Mouse (Mus musculus): ENCODE measurements at regions not wholly inside any gene's neighbourhood (a gene's known extent, or its start where the extent isn't known, plus 50 kb on each side); places are given as distances from the start of the nearest gene placed in this dataset.
"Not testable (repeated sequence)": the region's sequence is repeated elsewhere in the genome, so short reads cannot be mapped to it uniquely, and the experiment has no call there.

- ATAC-seq (replicated peaks; ENCODE audit: low FRiP score, poor library complexity, severe bottlenecking) = no peak
Measured at GRCm38 (mm10) chr9:32939626-32940025, 303.6 kb downstream of the Ets1 start.

DNA sequence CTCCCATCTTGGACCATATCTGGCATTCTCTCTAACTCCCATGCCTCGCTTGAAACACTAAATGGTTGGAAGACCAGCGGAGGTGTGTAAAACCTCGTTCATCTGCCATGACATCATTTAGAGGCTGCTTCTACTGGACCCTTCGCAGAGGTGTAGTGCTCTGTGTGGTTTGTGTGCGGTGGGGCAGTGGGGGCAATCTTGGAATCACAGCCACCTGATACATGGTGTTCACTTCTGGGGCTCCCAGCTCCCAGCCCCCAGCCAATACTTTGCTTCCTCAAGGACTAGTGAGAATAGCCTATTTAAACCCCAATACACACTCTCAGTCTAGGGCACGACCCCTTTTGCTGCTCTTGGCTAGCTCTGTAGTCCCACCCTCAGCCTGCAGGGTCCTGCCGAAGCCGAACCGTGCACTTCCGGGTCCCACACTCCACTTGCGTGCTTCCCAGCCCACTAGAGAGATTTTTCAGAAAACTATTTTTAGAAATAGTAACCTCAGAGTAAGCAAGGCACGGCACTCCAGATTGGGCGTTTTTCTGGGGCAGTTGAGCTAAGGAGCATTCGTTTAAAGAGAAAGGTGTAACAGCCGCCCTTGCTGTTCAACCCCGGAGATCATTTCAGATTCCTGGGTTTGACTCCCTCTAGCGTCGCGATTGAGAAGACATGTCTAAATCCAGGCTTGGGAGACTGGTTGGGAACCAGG is 304.2 kb downstream of the Ets1 start:
- ATAC-seq (replicated peaks; ENCODE audit: low FRiP score, poor library complexity, severe bottlenecking) = 0 out of 2 replicates have a peak, but pooled peaks have one; percentile 6

- ATAC-seq (replicated peaks; ENCODE audit: low FRiP score, poor library complexity, severe bottlenecking) = no peak
Measured at GRCm38 (mm10) chr9:32940919-32941767, 305.1 kb downstream of the Ets1 start.

DNA sequence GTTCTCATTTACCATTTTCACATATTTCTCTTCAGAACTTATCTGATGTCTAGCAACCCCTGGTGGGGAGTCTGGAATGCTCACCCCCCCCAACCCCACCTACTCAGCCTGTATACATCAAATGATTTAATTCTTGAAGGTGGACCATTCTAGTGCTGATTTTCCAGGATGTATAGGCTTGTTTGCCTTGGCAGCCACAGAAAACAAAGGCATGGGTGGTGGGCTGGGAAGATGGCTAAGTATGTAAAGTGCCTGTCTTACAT is 305.7 kb downstream of the Ets1 start:
- no peak for ATAC-seq (replicated peaks; ENCODE audit: low FRiP score, poor library complexity, severe bottlenecking)

GRCm38 (mm10) chr9:32947221-32947620 is 311.2 kb downstream of the Ets1 start:
- ATAC-seq (replicated peaks; ENCODE audit: low FRiP score, poor library complexity, severe bottlenecking) = no peak

DNA sequence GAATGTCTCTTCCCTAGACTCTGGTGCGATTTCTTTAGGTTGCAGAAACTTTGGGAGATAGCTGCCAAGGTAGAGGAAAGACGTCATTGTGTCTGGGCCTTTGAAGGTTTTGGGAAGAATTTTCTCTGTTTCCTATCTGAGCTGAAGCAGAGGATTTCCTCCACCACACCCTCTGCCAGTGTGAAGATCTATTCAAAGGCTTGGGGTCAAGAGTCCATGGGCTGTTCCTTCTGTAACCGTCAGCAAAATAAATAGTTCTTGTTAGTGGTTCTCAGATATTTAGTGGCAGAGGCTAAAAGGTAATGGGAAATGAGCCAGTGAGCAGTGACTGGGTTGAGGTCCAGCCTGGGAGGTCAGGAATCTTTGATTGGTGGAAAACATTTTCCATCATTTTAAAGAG is 313.0 kb downstream of the Ets1 start:
- ATAC-seq (replicated peaks; ENCODE audit: low FRiP score, poor library complexity, severe bottlenecking) = no peak

- ATAC-seq (replicated peaks; ENCODE audit: low FRiP score, poor library complexity, severe bottlenecking) = no peak
Measured at GRCm38 (mm10) chr9:32958716-32959115, 322.7 kb downstream of the Ets1 start.

- ATAC-seq (replicated peaks; ENCODE audit: low FRiP score, poor library complexity, severe bottlenecking) = not testable (repeated sequence)
Measured at GRCm38 (mm10) chr9:32959468-32959867, 323.4 kb downstream of the Ets1 start.

DNA sequence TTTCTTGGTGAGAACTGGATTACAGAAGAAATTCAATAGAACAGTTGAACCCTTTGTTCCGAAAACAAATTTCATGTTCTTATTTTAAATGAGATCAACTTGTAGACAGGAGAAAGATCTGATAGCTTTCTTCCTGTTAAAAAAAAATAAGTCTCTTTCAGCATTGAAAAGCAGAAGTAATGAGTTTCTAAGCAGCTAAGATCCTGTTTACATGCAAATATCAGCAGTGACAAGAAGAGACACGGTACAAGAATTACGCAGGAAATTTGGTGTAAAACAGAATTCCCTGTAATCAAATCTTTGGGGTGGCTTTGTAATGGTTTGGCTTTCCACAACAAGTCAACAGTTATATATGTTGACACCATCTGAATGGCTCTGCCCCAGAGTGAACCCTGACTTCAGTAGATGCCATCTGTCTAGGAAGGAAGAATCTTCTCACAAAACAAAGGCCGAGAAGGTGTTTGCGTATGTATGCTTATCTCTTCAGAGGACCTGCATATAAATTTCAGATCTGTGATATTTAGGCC is 326.7 kb downstream of the Ets1 start:
- no peak for ATAC-seq (replicated peaks; ENCODE audit: low FRiP score, poor library complexity, severe bottlenecking)

DNA sequence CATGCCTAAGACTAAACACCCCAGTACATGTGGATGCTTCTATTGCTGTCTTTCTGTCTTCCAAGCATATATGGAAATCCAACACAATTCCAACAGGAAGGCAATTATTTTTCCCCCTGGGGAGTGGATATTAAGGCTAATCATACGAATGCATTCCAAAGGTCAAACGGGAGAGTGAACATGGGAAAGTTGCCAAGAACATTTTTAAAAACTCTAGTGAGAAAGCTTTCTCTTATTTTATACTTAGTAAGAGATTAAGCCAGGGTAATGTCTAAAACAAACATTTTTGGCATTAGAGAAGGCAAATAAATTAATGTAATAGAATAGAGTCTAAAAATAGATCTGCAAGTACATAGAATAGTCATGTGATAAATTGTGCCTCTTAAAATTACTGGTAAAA is 332.4 kb downstream of the Ets1 start:
- ATAC-seq (replicated peaks; ENCODE audit: low FRiP score, poor library complexity, severe bottlenecking) = no peak

DNA sequence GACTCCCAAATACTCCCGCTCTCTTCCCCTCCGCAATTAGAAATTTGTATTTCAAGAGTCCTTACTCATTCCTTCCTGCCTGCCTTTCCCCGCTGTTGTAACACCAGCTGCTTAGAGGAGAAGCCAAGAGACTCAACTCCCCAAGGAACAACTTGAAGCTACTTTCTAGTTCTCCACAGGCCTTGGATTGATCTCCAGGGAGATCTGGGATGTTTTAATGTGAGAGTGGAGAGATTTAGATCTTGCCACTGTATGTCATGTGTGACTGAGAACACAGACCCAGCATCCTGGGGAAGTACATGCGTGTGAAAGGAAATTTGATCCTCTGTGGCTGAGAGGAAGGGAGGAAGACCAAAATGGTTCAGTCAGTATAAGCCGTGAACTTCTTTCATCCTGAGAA is 335.4 kb downstream of the Ets1 start:
- no peak for ATAC-seq (replicated peaks; ENCODE audit: low FRiP score, poor library complexity, severe bottlenecking)

DNA sequence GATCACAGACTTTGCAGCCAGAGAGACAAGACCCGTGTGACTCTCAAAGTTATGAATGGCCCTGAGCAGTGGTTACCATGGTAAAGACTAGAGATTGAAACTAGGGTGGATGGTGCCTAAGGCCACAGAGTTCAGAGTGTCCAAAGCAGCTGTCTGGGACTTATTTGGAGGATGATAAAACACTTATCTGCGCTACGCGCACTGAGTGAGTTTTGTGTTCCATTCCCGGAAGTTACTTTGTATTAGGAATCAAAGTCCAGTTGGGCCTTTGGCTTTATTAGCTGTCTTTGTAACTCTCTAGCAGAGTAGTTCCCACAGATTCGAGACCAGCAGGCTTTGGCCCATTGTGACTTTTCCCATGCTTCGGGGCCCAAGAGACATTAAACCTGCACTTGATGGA is 335.9 kb downstream of the Ets1 start:
- no peak for ATAC-seq (replicated peaks; ENCODE audit: low FRiP score, poor library complexity, severe bottlenecking)

DNA sequence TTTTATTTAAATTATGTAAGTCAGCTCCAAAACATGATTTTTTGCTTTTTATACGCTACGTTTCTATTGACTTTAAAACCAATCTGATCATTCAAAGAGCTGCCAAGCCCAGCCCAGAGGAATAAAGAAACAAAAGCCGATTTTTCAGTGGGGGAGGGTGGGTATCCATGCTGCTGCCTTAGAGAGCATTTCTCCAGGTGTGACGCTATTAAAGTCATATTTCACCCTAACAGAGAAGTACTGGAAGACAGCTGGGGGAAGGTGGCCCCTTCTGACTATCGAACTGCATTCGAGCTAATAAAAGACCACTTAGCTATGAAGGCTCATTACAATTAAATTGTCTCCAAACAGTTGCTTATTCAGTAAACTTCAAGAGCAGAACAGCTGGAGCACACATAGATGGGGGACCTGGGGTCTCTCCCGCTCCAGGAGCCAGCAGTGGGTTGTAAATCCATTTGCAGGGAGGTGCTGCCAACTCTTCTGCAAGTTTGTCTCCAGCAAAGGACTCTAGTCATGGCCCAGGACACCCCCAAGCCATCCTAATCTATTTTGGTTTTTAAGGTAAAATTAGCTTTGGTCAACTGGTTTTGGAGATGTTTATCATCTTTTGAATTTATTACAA is 336.5 kb downstream of the Ets1 start:
- no peak for ATAC-seq (replicated peaks; ENCODE audit: low FRiP score, poor library complexity, severe bottlenecking)

- no peak for ATAC-seq (replicated peaks; ENCODE audit: low FRiP score, poor library complexity, severe bottlenecking)
Measured at GRCm38 (mm10) chr9:32977732-32978131, 341.7 kb downstream of the Ets1 start.

DNA sequence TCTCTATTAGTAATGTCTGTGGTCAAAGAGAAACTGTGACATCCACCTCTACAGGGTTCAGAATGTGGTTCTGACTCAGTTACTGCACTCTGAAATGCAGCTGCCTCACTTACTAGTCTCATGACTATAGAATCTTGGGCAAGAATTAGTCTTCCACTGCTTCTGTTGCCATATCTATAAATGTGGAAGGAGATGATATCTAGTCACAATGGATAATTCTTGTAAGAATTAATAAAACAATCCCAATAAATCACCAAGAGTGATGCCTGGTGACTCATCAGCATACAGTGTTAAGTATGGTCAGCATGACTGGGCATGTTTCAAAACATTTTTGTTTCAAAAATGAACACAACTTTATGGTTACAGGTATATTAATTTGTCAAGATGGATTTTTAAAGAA is 344.8 kb downstream of the Ets1 start:
- no peak for ATAC-seq (replicated peaks; ENCODE audit: low FRiP score, poor library complexity, severe bottlenecking)

- no peak for ATAC-seq (replicated peaks; ENCODE audit: low FRiP score, poor library complexity, severe bottlenecking)
Measured at GRCm38 (mm10) chr9:32983182-32983581, 347.2 kb downstream of the Ets1 start.

DNA sequence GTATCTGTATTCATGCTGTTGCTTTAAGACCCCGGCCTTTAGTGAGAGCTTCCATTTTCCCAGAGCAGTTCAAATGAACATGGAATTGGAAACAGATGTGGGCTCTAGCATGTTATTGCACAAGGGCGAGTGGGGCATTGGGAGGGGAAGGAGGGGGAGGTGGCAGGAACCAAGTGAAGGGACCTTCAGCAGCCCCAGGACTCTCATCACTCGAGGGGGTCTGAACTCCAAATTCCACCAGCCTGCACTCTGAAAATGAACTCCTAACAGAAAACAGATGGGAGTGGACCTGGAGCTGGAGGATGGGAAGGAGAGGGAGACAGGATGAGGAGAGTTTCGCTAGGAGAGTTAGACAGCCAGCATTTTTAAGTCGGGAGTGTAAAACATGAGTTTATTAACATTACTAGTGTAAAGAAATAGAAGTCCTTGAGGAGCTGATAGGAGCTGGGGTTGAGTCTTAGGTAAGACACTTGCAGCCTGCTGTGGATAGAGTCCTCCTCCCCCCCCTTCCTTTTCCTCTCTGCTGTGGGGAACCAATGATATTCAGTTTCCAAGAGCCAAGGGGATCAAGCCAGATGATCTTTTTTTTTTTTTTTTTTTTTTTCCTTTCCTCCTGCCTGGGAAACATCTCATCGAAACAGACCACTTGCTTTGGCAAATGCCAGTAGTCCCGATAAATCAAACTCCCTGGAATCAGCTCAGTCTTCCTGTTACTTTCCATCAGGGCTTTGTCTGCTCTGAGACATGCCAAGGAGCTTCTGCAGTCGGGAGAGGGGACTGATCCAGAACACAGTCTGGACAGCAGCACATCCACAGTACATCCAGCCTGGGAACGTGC is 351.0 kb downstream of the Ets1 start:
- ATAC-seq (replicated peaks; ENCODE audit: low FRiP score, poor library complexity, severe bottlenecking) = no peak

DNA sequence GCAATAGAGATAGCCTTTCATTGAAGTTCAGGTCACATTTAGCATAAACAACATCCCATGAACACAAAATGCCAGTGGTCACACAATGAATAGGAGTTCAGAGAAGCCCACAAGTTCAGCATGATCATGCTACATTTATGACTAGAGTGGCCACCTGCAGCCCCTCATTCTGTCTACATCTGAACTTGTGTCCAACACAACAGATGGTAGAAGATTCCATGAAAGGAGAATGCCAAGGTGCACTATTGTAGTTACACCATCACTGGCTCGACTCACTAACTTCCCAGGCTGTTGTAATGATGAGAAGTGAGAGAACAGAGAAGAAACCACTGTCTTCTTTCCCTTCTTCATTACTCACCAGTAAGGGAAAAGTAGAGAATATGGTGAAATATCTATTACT is 353.0 kb downstream of the Ets1 start:
- no peak for ATAC-seq (replicated peaks; ENCODE audit: low FRiP score, poor library complexity, severe bottlenecking)

DNA sequence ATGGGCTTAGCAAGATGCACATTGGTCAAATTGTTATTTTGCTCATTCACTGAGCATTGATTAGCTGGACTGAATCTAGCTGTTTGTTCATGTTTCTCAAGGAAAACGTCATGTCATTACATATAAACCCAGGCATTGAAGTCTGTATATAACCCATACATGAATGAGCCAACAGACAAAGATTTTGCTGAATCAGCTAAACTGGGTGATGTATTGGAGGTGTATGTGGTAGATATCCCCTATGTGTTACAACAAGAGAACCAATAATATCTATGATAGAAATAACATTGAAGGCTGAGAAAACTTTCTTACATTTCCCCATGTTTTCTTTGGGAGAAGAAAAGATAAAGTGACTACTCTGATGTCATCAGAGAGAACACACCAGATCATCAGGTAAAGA is 362.3 kb downstream of the Ets1 start:
- no peak for ATAC-seq (replicated peaks; ENCODE audit: low FRiP score, poor library complexity, severe bottlenecking)

GRCm38 (mm10) chr9:33000691-33001164 is 364.7 kb downstream of the Ets1 start:
- no peak for ATAC-seq (replicated peaks; ENCODE audit: low FRiP score, poor library complexity, severe bottlenecking)

Measured in erythroid progenitor cell, adult 5-6 weeks (primary cell).